Mouse (Mus musculus) midbrain, embryonic 10.5 days (tissue): ENCODE measurements around the gene Polk. TPM values are rescaled to one million over a fixed set of nuclear protein-coding genes. Genes with fewer than 3 reads are reported as not detected.

Source experiments
- DNase-seq: peaks from one replicate; pipeline ENCODE4 v3.0.0-alpha.2; 2017; ENCODE audit warnings: low spot score
- H3K27ac ChIP-seq: fragments of 300-500 bp; sonication (generic); replicated peaks from 2 replicates; pipeline ENCODE4 v1.5.1; 2016; ENCODE audit warnings: mild to moderate bottlenecking
- H3K27me3 ChIP-seq: fragments of 300-500 bp; sonication (generic); 2 replicates; pipeline ENCODE4 v1.6.1; 2016; ENCODE audit warnings: low read depth, mild to moderate bottlenecking; ENCODE audit not compliant: poor library complexity, severe bottlenecking
- H3K36me3 ChIP-seq: fragments of 300-500 bp; sonication (generic); 2 replicates; pipeline ENCODE4 v1.6.1; 2016; ENCODE audit warnings: mild to moderate bottlenecking, moderate library complexity
- H3K4me1 ChIP-seq: fragments of 300-500 bp; sonication (generic); 2 replicates; pipeline ENCODE4 v1.6.1; 2016
- H3K4me3 ChIP-seq: fragments of 300-500 bp; sonication (generic); 2 replicates; pipeline ENCODE4 v1.5.1; 2016; ENCODE audit warnings: mild to moderate bottlenecking, moderate library complexity
- H3K9me3 ChIP-seq: fragments of 300-500 bp; sonication (generic); replicated peaks from 2 replicates; pipeline ENCODE4 v1.6.1; 2016; ENCODE audit warnings: mild to moderate bottlenecking
- WGBS: fragments of 180-500 bp; shearing (Covaris S2); methylation state at CpG from one replicate; pipeline ENCODE4 v1.1.7; 2016; 5-methylcytosine and 5-hydroxymethylcytosine counted together
- polyA plus RNA-seq: library from polyadenylated mRNA; unstranded; fragments of >200 nt; fragmentation: Nextera tagmentation; extraction: Ambion mirVana; gene quantifications from 2 replicates; pipeline ENCODE4 v1.2.1, GENCODE M21; 2016

Gene Polk
- 8.6 and 9.5 TPM in 2 replicates for polyA plus RNA-seq

GRCm38 (mm10) chr13:96542081-96542889, at the start of gene Polk, which contains the start of gene Col4a3bp:
TSS of gene Polk (minus strand) at chr13:96542579.
TSS of gene Col4a3bp (plus strand) at chr13:96542618.
- Histone ChIP-seq H3K27ac (peak within 1 kb of the TSS; percentile 97), H3K27me3 (no peaks in the 10 kb centered on the region), H3K4me3 (peak within 1 kb of the TSS; percentile 99), H3K36me3 (no peaks in the 10 kb centered on the region), H3K9me3 (no peaks in the 10 kb centered on the region), H3K4me1 (peaks cover 23% of the 10 kb centered on the region)
- DNase-seq: peak; percentile 97
- under 1% methylated on average over 48 of the region's 50 CpGs for WGBS

- WGBS: 44% methylated on average over 1 of the region's 1 CpGs
Observed at GRCm38 (mm10) chr13:96588642-96589041, 46.3 kb upstream of the Polk start.

GRCm38 (mm10) chr13:96586540-96586939, 44.2 kb upstream of the Polk start:
- no peak for DNase-seq
- 98% methylated on average over 5 of the region's 5 CpGs for WGBS
- Histone ChIP-seq H3K27me3 (no peaks in the 10 kb centered on the region), H3K27ac (no peak overlapping the region), H3K36me3 (no peaks in the 10 kb centered on the region), H3K9me3 (no peaks in the 10 kb centered on the region), H3K4me1 (peaks cover 7% of the 10 kb centered on the region), H3K4me3 (no peak overlapping the region)

More at GRCm38 (mm10) chr13:96588642-96589041, 46.3 kb upstream of the Polk start:
- DNase-seq: no peak
- Histone ChIP-seq H3K36me3 (no peaks in the 10 kb centered on the region), H3K27me3 (no peaks in the 10 kb centered on the region), H3K9me3 (no peaks in the 10 kb centered on the region), H3K27ac (no peak overlapping the region), H3K4me3 (no peak overlapping the region), H3K4me1 (peaks cover 11% of the 10 kb centered on the region)

GRCm38 (mm10) chr13:96584201-96584600, 41.8 kb upstream of the Polk start:
- H3K27ac ChIP-seq: no peak overlapping the region
- no peaks in the 10 kb centered on the region for H3K27me3 ChIP-seq
- no peak overlapping the region for H3K4me3 ChIP-seq
- no peaks in the 10 kb centered on the region for H3K36me3 ChIP-seq
- WGBS: 96% methylated on average over 2 of the region's 2 CpGs
- no peaks in the 10 kb centered on the region for H3K9me3 ChIP-seq
- no peak for DNase-seq
- peaks cover 7% of the 10 kb centered on the region for H3K4me1 ChIP-seq

GRCm38 (mm10) chr13:96579979-96580378, 37.6 kb upstream of the Polk start:
- H3K9me3 ChIP-seq: no peaks in the 10 kb centered on the region
- H3K27ac ChIP-seq: no peak overlapping the region
- no peak overlapping the region for H3K4me3 ChIP-seq
- no peak for DNase-seq
- 78% methylated on average over 1 of the region's 1 CpGs for WGBS
- no peaks in the 10 kb centered on the region for H3K27me3 ChIP-seq
- peaks cover 4% of the 10 kb centered on the region; the same call in 1 of the 2 replicates for H3K4me1 ChIP-seq
- 0 out of 2 replicates have a peak, but pooled peaks cover 4% of the 10 kb centered on the region for H3K36me3 ChIP-seq

- Histone ChIP-seq H3K27ac (no peak overlapping the region), H3K27me3 (no peaks in the 10 kb centered on the region), H3K9me3 (no peaks in the 10 kb centered on the region), H3K4me3 (no peak overlapping the region), H3K4me1 (peaks cover 4% of the 10 kb centered on the region; the same call in 1 of the 2 replicates), H3K36me3 (0 out of 2 replicates have a peak, but pooled peaks cover 4% of the 10 kb centered on the region)
- DNase-seq: no peak
- 76% methylated on average over 2 of the region's 2 CpGs for WGBS
Observed at GRCm38 (mm10) chr13:96579104-96579503, 36.7 kb upstream of the Polk start.

- peaks cover 12% of the 10 kb centered on the region for H3K4me1 ChIP-seq
- H3K4me3 ChIP-seq: no peak overlapping the region
- H3K27me3 ChIP-seq: no peaks in the 10 kb centered on the region
- no peaks in the 10 kb centered on the region for H3K9me3 ChIP-seq
- no peak overlapping the region for H3K27ac ChIP-seq
- H3K36me3 ChIP-seq: peaks cover 16% of the 10 kb centered on the region
- 91% methylated on average over 2 of the region's 2 CpGs for WGBS
- no peak for DNase-seq
Observed at GRCm38 (mm10) chr13:96574170-96574569, 31.8 kb upstream of the Polk start.

GRCm38 (mm10) chr13:96571016-96571361, 28.6 kb upstream of the Polk start:
- Histone ChIP-seq H3K9me3 (no peaks in the 10 kb centered on the region), H3K27me3 (no peaks in the 10 kb centered on the region), H3K36me3 (peaks cover 16% of the 10 kb centered on the region), H3K27ac (peak overlapping the region; percentile 25; the same call in 1 of the 2 replicates), H3K4me1 (peaks cover 15% of the 10 kb centered on the region), H3K4me3 (no peak overlapping the region)
- 53% methylated on average over 6 of the region's 6 CpGs for whole genome bisulfite sequencing
- no peak for DNase-seq

GRCm38 (mm10) chr13:96570313-96571015, 28.1 kb upstream of the Polk start:
- no peak overlapping the region for H3K4me3 ChIP-seq
- H3K27ac ChIP-seq: peak overlapping the region; percentile 25; the same call in 1 of the 2 replicates

GRCm38 (mm10) chr13:96567977-96568376, 25.6 kb upstream of the Polk start:
- no peak for DNase-seq
- Histone ChIP-seq H3K4me3 (no peak overlapping the region), H3K9me3 (no peaks in the 10 kb centered on the region), H3K4me1 (peaks cover 15% of the 10 kb centered on the region), H3K36me3 (peaks cover 7% of the 10 kb centered on the region), H3K27ac (no peak overlapping the region), H3K27me3 (no peaks in the 10 kb centered on the region)
- WGBS: 76% methylated on average over 6 of the region's 6 CpGs

More at GRCm38 (mm10) chr13:96570313-96571015, 28.1 kb upstream of the Polk start:
- Histone ChIP-seq H3K4me1 (peaks cover 15% of the 10 kb centered on the region), H3K27me3 (no peaks in the 10 kb centered on the region), H3K36me3 (peaks cover 13% of the 10 kb centered on the region), H3K9me3 (no peaks in the 10 kb centered on the region)
- WGBS: 61% methylated on average over 10 of the region's 10 CpGs
- no peak for DNase-seq

- H3K4me1 ChIP-seq: no peaks in the 10 kb centered on the region
- 0 out of 2 replicates have a peak, but pooled peaks cover 4% of the 10 kb centered on the region for H3K36me3 ChIP-seq
- H3K4me3 ChIP-seq: no peak overlapping the region
- no peak overlapping the region for H3K27ac ChIP-seq
- DNase-seq: no peak
- H3K9me3 ChIP-seq: no peaks in the 10 kb centered on the region
- no peaks in the 10 kb centered on the region for H3K27me3 ChIP-seq
- WGBS: 95% methylated on average over 3 of the region's 3 CpGs
Observed at GRCm38 (mm10) chr13:96555099-96555498, 12.7 kb upstream of the Polk start.

- Histone ChIP-seq H3K36me3 (0 out of 2 replicates have a peak, but pooled peaks cover 4% of the 10 kb centered on the region), H3K27me3 (no peaks in the 10 kb centered on the region), H3K9me3 (no peaks in the 10 kb centered on the region), H3K4me3 (no peak overlapping the region), H3K27ac (no peak overlapping the region), H3K4me1 (peaks cover 13% of the 10 kb centered on the region)
- no peak for DNase-seq
- WGBS: 69% methylated on average over 4 of the region's 4 CpGs
Observed at GRCm38 (mm10) chr13:96547941-96548340, 5.6 kb upstream of the Polk start.
